Mouse (Mus musculus) CD4-positive, CD25-positive, alpha-beta regulatory T cell, adult 9 weeks (primary cell): ENCODE results near the gene Bsph1. TPM values are rescaled to one million over a fixed set of nuclear protein-coding genes. Genes with fewer than 3 reads are reported as not detected.

Experiments
- polyA plus RNA-seq: library from polyadenylated mRNA; unstranded; fragments of 100-300 nt; shearing (Covaris generic); gene quantifications from one replicate; pipeline ENCODE4 v1.2.1, GENCODE M21; 2017

Bsph1 gene
- not detected for polyA plus RNA-seq

DNA sequence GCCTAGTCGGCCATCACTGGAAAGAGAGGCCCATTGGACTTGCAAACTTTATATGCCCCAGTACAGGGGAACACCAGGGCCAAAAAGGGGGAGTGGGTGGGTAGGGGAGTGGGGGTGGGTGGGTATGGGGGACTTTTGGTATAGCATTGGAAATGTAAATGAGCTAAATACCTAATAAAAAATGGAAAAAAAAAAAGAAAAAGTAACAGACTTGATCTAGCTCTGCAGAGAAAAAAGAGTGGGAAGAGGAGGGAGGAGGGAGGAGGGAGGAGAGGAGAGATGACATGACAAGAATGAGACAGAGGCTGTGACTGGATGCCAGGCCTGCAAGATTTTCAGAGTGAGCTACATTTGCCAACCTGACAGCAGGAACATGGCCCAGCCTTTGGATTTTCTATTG, at the start of gene Bsph1:
TSS of gene Bsph1 (plus strand) at position 301 of the 400 bp plus-strand sequence.

Other genes with a start within 250 kb of the Bsph1 start
- not detected for gene Vmn1r89, start 237.8 kb upstream of the Bsph1 start, polyA plus RNA-seq
- 23.1 TPM for gene Lig1, start 173.6 kb upstream of the Bsph1 start, polyA plus RNA-seq
- gene Zswim9, start 172.1 kb upstream of the Bsph1 start, polyA plus RNA-seq = 3.5 TPM
- gene Pla2g4c, start 126.2 kb upstream of the Bsph1 start, polyA plus RNA-seq = not detected
- not detected for gene Cabp5, start 52.7 kb upstream of the Bsph1 start, polyA plus RNA-seq
- not detected for gene Bsph2, start 120.2 kb downstream of the Bsph1 start, polyA plus RNA-seq
- not detected for gene Sult2a5, start 173.1 kb downstream of the Bsph1 start, polyA plus RNA-seq